Mouse (Mus musculus) WW6 (cell line): ENCODE measurements around the gene Glg1.
A peak's percentile ranks its signal among the peaks of the same experiment; 100 is the strongest.
"Not testable (repeated sequence)": the region's sequence is repeated elsewhere in the genome, so short reads cannot be mapped to it uniquely, and the experiment has no call there.

Source experiments
- DNase-seq: peaks from one replicate; pipeline ENCODE4 v3.0.0-alpha.2; 2013; ENCODE audit warnings: low read depth, low spot score

Glg1 gene

GRCm38 (mm10) chr8:111145460-111146012, 113.5 kb downstream of the Glg1 start:
- peak; percentile 75 for DNase-seq

- DNase-seq, result not testable (repeated sequence)
These were observed 114.0 kb downstream of the Glg1 start for GRCm38 (mm10) chr8:111144901-111145459.

GRCm38 (mm10) chr8:111142521-111142920, 116.5 kb downstream of the Glg1 start:
- no peak for DNase-seq

GRCm38 (mm10) chr8:111130756-111131155, 128.3 kb downstream of the Glg1 start:
- DNase-seq, result no peak

GRCm38 (mm10) chr8:111119481-111119880, 139.5 kb downstream of the Glg1 start:
- no peak for DNase-seq

- DNase-seq, result no peak
These were observed 144.1 kb downstream of the Glg1 start for GRCm38 (mm10) chr8:111114891-111115290.
